Mouse (Mus musculus) ES-E14 (cell line): ENCODE measurements around the gene Lhx2.

Experiments
- HCFC1 ChIP-seq: IDR thresholded peaks from 2 replicates; pipeline ENCODE4 v1.6.1; 2012; ENCODE audit warnings: low read length, inconsistent platforms, borderline replicate concordance; ENCODE audit not compliant: insufficient read depth
- ZC3H11A ChIP-seq: IDR thresholded peaks from 2 replicates; pipeline ENCODE4 v1.6.1; 2012; ENCODE audit warnings: low read depth, mild to moderate bottlenecking, inconsistent platforms, low read length, borderline replicate concordance
- ZNF384 ChIP-seq: IDR thresholded peaks from 2 replicates; pipeline ENCODE4 v1.6.1; 2012; ENCODE audit warnings: low read depth, low read length, inconsistent platforms

- TF ChIP-seq ZNF384 (no peak), HCFC1 (no peak), ZC3H11A (no peak)
These were observed 11.7 kb downstream of the Lhx2 start for GRCm38 (mm10) chr2:38350796-38351195.
